Mouse (Mus musculus): ENCODE results near the gene Rsph14. TPM values are rescaled to one million over a fixed set of nuclear protein-coding genes. Genes with fewer than 3 reads are reported as not detected.

The Rsph14 gene
- polyA plus RNA-seq, 1 experiment = not detected

GRCm38 (mm10) chr10:74937003-74937790, 95.2 kb downstream of the Rsph14 start:
- peak; percentile 65 for TF ChIP-seq CTCF (IDR thresholded peaks at IDR 0.05; ENCODE audit: control insufficient read depth, insufficient read depth, insufficient read length)
- peak; percentile 65 for TF ChIP-seq MAX (IDR thresholded peaks at IDR 0.05)
- TF ChIP-seq FOSL1 (IDR thresholded peaks at IDR 0.05; ENCODE audit: insufficient read depth, low read length, poor library complexity, severe bottlenecking) = no peak
- Histone ChIP-seq H3K27me3 (ENCODE audit: control insufficient read depth, insufficient read depth, insufficient read length) (peaks cover 3% of the 10 kb centered on the region), H3ac (ENCODE audit: control insufficient read depth, insufficient read length, low read depth) (no peak overlapping the region), H3K79me2 (ENCODE audit: control insufficient read depth, insufficient read depth) (no peaks in the 10 kb centered on the region), H3K4me3 (ENCODE audit: insufficient read depth, poor library complexity, severe bottlenecking) (no peak overlapping the region), H3K79me3 (ENCODE audit: low read depth) (no peaks in the 10 kb centered on the region), H3K36me3 (ENCODE audit: control insufficient read depth, insufficient read depth) (no peaks in the 10 kb centered on the region)

GRCm38 (mm10) chr10:74935016-74935415, 97.4 kb downstream of the Rsph14 start:
- no peaks in the 10 kb centered on the region for H3K79me2 ChIP-seq (ENCODE audit: control insufficient read depth, insufficient read depth)
- no peaks in the 10 kb centered on the region for H3K36me3 ChIP-seq (ENCODE audit: control insufficient read depth, insufficient read depth)
- peaks cover 7% of the 10 kb centered on the region for H3K27me3 ChIP-seq (ENCODE audit: control insufficient read depth, insufficient read depth, insufficient read length)
- H3K4me3 ChIP-seq (ENCODE audit: insufficient read depth, poor library complexity, severe bottlenecking) = no peak overlapping the region
- TF ChIP-seq FOSL1 (IDR thresholded peaks at IDR 0.05; ENCODE audit: insufficient read depth, low read length, poor library complexity, severe bottlenecking) (no peak), MYOD1 (IDR thresholded peaks at IDR 0.05; ENCODE audit: control insufficient read depth, insufficient read length, low read depth) (no peak)
- H3K79me3 ChIP-seq (ENCODE audit: low read depth) = no peaks in the 10 kb centered on the region
- no peak overlapping the region for H3ac ChIP-seq (ENCODE audit: control insufficient read depth, insufficient read length, low read depth)

GRCm38 (mm10) chr10:74934521-74934920, 97.9 kb downstream of the Rsph14 start:
- H3K79me2 ChIP-seq (ENCODE audit: control insufficient read depth, insufficient read depth) = no peaks in the 10 kb centered on the region
- H3K36me3 ChIP-seq (ENCODE audit: control insufficient read depth, insufficient read depth) = no peaks in the 10 kb centered on the region
- no peak overlapping the region for H3K4me3 ChIP-seq (ENCODE audit: insufficient read depth, poor library complexity, severe bottlenecking)
- no peak overlapping the region for H3ac ChIP-seq (ENCODE audit: control insufficient read depth, insufficient read length, low read depth)
- peaks cover 7% of the 10 kb centered on the region for H3K27me3 ChIP-seq (ENCODE audit: control insufficient read depth, insufficient read depth, insufficient read length)
- TF ChIP-seq MYOG (IDR thresholded peaks at IDR 0.05; ENCODE audit: control insufficient read depth, extremely low read depth, insufficient read length) (no peak), CTCF (IDR thresholded peaks at IDR 0.05; ENCODE audit: control insufficient read depth, insufficient read depth, insufficient read length) (peak; percentile 55)
- H3K79me3 ChIP-seq (ENCODE audit: low read depth) = no peaks in the 10 kb centered on the region

DNA sequence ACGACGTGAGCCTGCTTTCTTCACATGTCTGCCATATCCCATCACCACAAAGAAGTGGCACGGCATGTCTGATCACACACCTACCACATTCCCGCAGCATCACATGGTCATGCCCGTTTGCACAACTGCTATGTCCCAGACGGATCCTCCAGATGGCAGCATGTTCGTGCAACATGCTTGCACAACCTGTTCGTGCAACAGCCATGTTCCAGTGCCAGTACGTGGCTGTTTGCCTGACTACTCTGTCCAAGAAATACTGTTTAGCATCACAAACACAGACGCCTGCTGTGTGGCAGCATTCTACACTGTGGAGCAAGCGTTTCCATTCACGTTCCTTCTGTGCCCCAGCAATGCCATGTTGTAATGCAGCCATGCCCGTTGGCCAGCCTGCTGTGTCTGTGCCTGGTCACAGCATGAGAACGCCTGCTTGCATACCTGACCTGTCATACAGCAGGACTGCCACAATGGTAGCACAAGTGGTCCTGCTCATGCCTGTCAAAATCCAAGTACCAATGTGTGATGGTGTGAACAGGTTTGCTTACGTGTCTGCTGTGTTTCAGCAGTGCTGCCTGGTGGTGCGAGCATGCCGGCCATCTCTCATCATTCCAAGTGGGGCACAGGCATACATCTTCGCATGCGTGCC, 98.7 kb downstream of the Rsph14 start:
- no peak overlapping the region for H3K4me3 ChIP-seq (ENCODE audit: insufficient read depth, poor library complexity, severe bottlenecking)
- H3ac ChIP-seq (ENCODE audit: control insufficient read depth, insufficient read length, low read depth) = no peak overlapping the region
- no peak for TF ChIP-seq CTCF (IDR thresholded peaks at IDR 0.05; ENCODE audit: control insufficient read depth, insufficient read depth, insufficient read length)
- TF ChIP-seq USF1 (IDR thresholded peaks at IDR 0.05; ENCODE audit: low read depth) = no peak
- TF ChIP-seq MYOG (IDR thresholded peaks at IDR 0.05; ENCODE audit: control insufficient read depth, extremely low read depth, insufficient read length) = no peak
- TF ChIP-seq MYOD1 (IDR thresholded peaks at IDR 0.05; ENCODE audit: control insufficient read depth, insufficient read length, low read depth) = no peak
- TF ChIP-seq MAX (IDR thresholded peaks at IDR 0.05) = no peak
- TF ChIP-seq CEBPB (IDR thresholded peaks at IDR 0.05; ENCODE audit: low read depth) = no peak
- no peak for TF ChIP-seq FOSL1 (IDR thresholded peaks at IDR 0.05; ENCODE audit: insufficient read depth, low read length, poor library complexity, severe bottlenecking)
- no peaks in the 10 kb centered on the region for H3K79me3 ChIP-seq (ENCODE audit: low read depth)
- no peaks in the 10 kb centered on the region for H3K79me2 ChIP-seq (ENCODE audit: control insufficient read depth, insufficient read depth)
- H3K27me3 ChIP-seq (ENCODE audit: control insufficient read depth, insufficient read depth, insufficient read length) = peaks cover 7% of the 10 kb centered on the region
- H3K36me3 ChIP-seq (ENCODE audit: control insufficient read depth, insufficient read depth) = no peaks in the 10 kb centered on the region

DNA sequence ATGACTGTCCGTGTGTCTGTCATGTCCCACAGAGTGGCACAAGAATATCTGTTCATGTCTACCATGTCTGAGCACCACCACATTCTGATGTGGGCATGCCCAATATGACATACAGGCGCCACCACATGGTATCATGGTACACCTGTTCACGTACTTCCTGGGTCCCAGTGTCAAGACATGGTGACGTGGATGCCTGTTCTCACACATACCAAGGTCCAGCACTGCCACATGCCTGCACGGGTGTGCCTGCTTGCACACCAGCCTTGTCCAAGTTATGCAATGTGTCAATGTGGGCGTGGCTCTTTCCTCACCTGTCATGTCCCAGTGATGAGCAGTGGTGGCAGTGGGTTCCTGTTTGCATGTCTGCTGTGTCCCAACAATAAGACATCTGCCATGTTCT, 99.9 kb downstream of the Rsph14 start:
- H3K79me2 ChIP-seq (ENCODE audit: control insufficient read depth, insufficient read depth) = no peaks in the 10 kb centered on the region
- no peak overlapping the region for H3ac ChIP-seq (ENCODE audit: control insufficient read depth, insufficient read length, low read depth)
- peaks cover 13% of the 10 kb centered on the region for H3K27me3 ChIP-seq (ENCODE audit: control insufficient read depth, insufficient read depth, insufficient read length)
- no peaks in the 10 kb centered on the region for H3K36me3 ChIP-seq (ENCODE audit: control insufficient read depth, insufficient read depth)
- no peak overlapping the region for H3K4me3 ChIP-seq (ENCODE audit: insufficient read depth, poor library complexity, severe bottlenecking)
- TF ChIP-seq MYOG (IDR thresholded peaks at IDR 0.05; ENCODE audit: control insufficient read depth, extremely low read depth, insufficient read length) (no peak), CTCF (IDR thresholded peaks at IDR 0.05; ENCODE audit: control insufficient read depth, insufficient read depth, insufficient read length) (no peak), MAX (IDR thresholded peaks at IDR 0.05) (no peak)
- H3K79me3 ChIP-seq (ENCODE audit: low read depth) = no peaks in the 10 kb centered on the region

- H3K36me3 ChIP-seq (ENCODE audit: control insufficient read depth, insufficient read depth) = no peaks in the 10 kb centered on the region
- TF ChIP-seq CEBPB (IDR thresholded peaks at IDR 0.05; ENCODE audit: low read depth) (no peak), FOSL1 (IDR thresholded peaks at IDR 0.05; ENCODE audit: insufficient read depth, low read length, poor library complexity, severe bottlenecking) (no peak)
- no peak overlapping the region for H3K4me3 ChIP-seq (ENCODE audit: insufficient read depth, poor library complexity, severe bottlenecking)
- no peak overlapping the region for H3ac ChIP-seq (ENCODE audit: control insufficient read depth, insufficient read length, low read depth)
- no peaks in the 10 kb centered on the region for H3K79me3 ChIP-seq (ENCODE audit: low read depth)
- peaks cover 13% of the 10 kb centered on the region for H3K27me3 ChIP-seq (ENCODE audit: control insufficient read depth, insufficient read depth, insufficient read length)
- H3K79me2 ChIP-seq (ENCODE audit: control insufficient read depth, insufficient read depth) = no peaks in the 10 kb centered on the region
Measured at GRCm38 (mm10) chr10:74931631-74932030, 100.8 kb downstream of the Rsph14 start.

Measured in C2C12 (cell line).